12 mouse cellular contexts compared by ENCODE assay signal in the genomic region with DNA sequence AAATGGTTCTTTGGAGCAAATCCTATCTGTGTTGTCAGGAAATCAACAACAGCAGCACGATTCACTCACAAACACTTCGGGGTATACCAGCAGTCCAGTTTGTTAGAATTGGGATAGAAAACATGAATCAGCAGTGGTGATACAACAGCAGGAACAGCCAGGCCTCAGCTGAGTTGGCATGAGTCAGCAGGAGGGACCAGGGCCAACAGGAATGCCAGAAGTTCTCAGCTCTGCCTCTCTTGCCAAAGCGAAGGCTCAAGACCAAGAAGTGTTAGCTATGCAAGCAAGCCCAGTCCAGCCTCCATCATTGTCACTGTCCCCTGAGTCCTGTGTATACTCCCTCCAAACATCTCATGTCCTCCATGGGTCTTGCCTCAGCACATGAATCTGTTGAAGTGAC.
DNase-seq lines count a peak whose midpoint lies in the region.
"Had no signal": no experiment of that assay in that cellular context is flagged by ENCODE, and none has a peak within 500 bp of the region (broad histone marks: within the 10 kb centered on the region; RNA-seq: fewer than 3 reads in every experiment).

No protein-coding gene starts in this region.

- peak; percentile 42 to 46 for DNase-seq in cerebellum, postnatal 10 days
- no peak for DNase-seq in cerebellum, adult 9-11 months
- peak; percentile 11 for DNase-seq in kidney, adult 9 months
- DNase-seq in kidney, adult 11 months: no peak
- DNase-seq in right cerebral cortex, postnatal 25 days: peak; percentile 18
- no peak for DNase-seq in right cerebral cortex, postnatal 4 days
- no peak for DNase-seq in testis, postnatal 10 days (ENCODE audit: low spot score)
- no peak for DNase-seq in embryo, embryonic 9.5 days (ENCODE audit: extremely low spot score)
- DNase-seq: B cell, adult 2 months; cerebellum, adult 9-10 months; liver, embryonic 13.5 days; retina, postnatal 1 day had no signal

Comparison
In these comparisons a context has a peak if more than half of its experiments do, and no peak if none do; other contexts are left out.
1. DNase-seq: peak in cerebellum, postnatal 10 days (2 of 2), kidney, adult 9 months (single experiment) and right cerebral cortex, postnatal 25 days (single experiment); none in cerebellum, adult 9-11 months (single experiment), kidney, adult 11 months (single experiment), right cerebral cortex, postnatal 4 days (single experiment), testis, postnatal 10 days (single experiment) and embryo, embryonic 9.5 days (single experiment).